Mouse (Mus musculus) MEL (cell line): Measurements from ENCODE around the gene Stag1.

ENCODE experiments used
- CTCF ChIP-seq, 3 experiments: IDR thresholded peaks in 2 of 3; conservative IDR thresholded peaks in 1 of 3; 2 replicates each; pipeline ENCODE4 v1.5.1; 2011 to 2012; ENCODE audit warnings: low read length in 3 of 3, low read depth in 2 of 3, mild to moderate bottlenecking in 2 of 3, improper control_type of control experiment in 1 of 3, inconsistent platforms in 1 of 3, mixed read lengths in 1 of 3, moderate library complexity in 1 of 3; ENCODE audit not compliant: control insufficient read depth in 1 of 3, insufficient read depth in 1 of 3, poor library complexity in 1 of 3, severe bottlenecking in 1 of 3
- ELF1 ChIP-seq: IDR thresholded peaks from 2 replicates; pipeline ENCODE4 v1.6.1; 2014; ENCODE audit warnings: low read depth, mild to moderate bottlenecking, inconsistent platforms, low read length, improper control_type of control experiment, moderate library complexity
- EP300 ChIP-seq, 2 experiments: IDR thresholded peaks; 2 replicates each; pipeline ENCODE4 v1.6.1; 2011; ENCODE audit warnings: improper control_type of control experiment in 2 of 2, low read length in 2 of 2, low read depth in 1 of 2, mild to moderate bottlenecking in 1 of 2
- GABPA ChIP-seq: IDR thresholded peaks from 2 replicates; pipeline ENCODE4 v1.6.1; 2012; ENCODE audit warnings: low read depth, mild to moderate bottlenecking, inconsistent platforms, low read length, improper control_type of control experiment, moderate library complexity
- KAT2A ChIP-seq: conservative IDR thresholded peaks from 2 replicates; pipeline ENCODE4 v1.6.1; 2012; ENCODE audit warnings: low read depth, low read length, improper control_type of control experiment, inconsistent platforms
- MAX ChIP-seq: IDR thresholded peaks from 2 replicates; pipeline ENCODE4 v1.6.1; 2011; ENCODE audit warnings: low read length, improper control_type of control experiment
- NELFE ChIP-seq: IDR thresholded peaks from 2 replicates; pipeline ENCODE4 v1.6.1; 2011; ENCODE audit warnings: low read depth, low read length, improper control_type of control experiment
- POLR2AphosphoS5 ChIP-seq: IDR thresholded peaks from 2 replicates; pipeline ENCODE4 v1.6.1; 2012; ENCODE audit warnings: low read depth, borderline replicate concordance, mild to moderate bottlenecking, inconsistent platforms, low read length, moderate library complexity, mixed read lengths
- TCF12 ChIP-seq: IDR thresholded peaks from 2 replicates; pipeline ENCODE4 v1.6.1; 2014; ENCODE audit warnings: low read depth, mild to moderate bottlenecking, inconsistent platforms, low read length, improper control_type of control experiment, moderate library complexity
- USF1 ChIP-seq: IDR thresholded peaks from 2 replicates; pipeline ENCODE4 v1.6.1; 2014; ENCODE audit warnings: low read depth, mild to moderate bottlenecking, inconsistent platforms, low read length, improper control_type of control experiment, moderate library complexity
- ZC3H11A ChIP-seq: IDR thresholded peaks from 2 replicates; pipeline ENCODE4 v1.6.1; 2012; ENCODE audit warnings: low read depth, mild to moderate bottlenecking, inconsistent platforms, low read length, improper control_type of control experiment

DNA sequence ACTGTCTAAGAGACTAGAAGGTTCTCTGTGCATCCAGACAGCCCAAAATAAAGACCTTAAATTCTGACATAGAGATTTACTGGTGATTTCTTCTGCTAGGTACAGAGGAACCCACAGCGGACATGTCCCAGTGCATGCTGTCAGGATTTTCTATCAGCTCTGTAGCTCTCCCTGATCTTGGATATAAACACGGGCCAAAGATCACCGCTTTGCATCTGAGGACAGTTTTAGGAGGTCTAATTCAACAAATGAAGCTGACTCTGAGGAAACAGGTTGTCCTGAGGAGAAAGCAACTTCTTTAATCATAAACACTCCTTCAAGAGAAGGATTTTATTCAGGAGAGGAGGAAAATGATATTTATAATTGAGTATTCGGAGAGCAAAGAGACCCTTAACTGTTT lies 13.6 kb upstream of the Stag1 start:
- no peak for TF ChIP-seq ELF1
- TF ChIP-seq POLR2AphosphoS5, result no peak
- no peak for TF ChIP-seq ZC3H11A
- TF ChIP-seq CTCF (IDR thresholded peaks at IDR 0.05 in 2 of 3, conservative IDR thresholded peaks at IDR 0.05 in 1 of 3; ENCODE audit: control insufficient read depth in 1 of 3, insufficient read depth in 1 of 3, low read depth in 2 of 3, low read length in 3 of 3, poor library complexity in 1 of 3, severe bottlenecking in 1 of 3), result no peak
- TF ChIP-seq TCF12, result no peak
- no peak for TF ChIP-seq NELFE
- no peak for TF ChIP-seq MAX
- no peak for TF ChIP-seq EP300 (IDR thresholded peaks at IDR 0.05; ENCODE audit: low read depth in 1 of 2, low read length in 2 of 2)
- TF ChIP-seq USF1, result no peak
- TF ChIP-seq GABPA, result no peak
- no peak for TF ChIP-seq KAT2A
